8 mouse cellular contexts compared by ENCODE assay signal in the genomic region with DNA sequence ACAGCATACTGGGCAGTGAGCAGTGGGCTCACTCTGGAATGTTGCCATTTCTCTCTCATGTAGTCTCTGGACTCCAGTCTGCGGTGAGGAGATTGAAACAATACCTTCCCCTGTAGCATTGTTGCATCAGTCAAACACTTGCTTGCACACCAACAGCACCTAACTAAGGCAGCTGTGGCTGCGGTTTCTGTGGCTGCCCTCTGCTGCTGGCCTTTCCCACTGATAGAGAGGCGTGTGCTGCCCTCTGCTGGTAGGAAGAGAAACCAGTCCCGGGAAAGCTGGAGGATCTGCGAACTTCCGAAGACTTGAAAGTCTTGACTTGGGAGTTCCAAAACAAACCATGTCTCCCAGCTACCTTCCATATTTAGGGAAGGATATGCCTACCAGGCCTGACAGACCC.
DNase-seq lines count a peak whose midpoint lies in the region; ATAC-seq and TF ChIP-seq lines count a peak whose summit lies in the region.

No protein-coding gene starts in this region.

- no peak overlapping the region for H3K4me3 ChIP-seq in embryonic facial prominence, embryonic 15.5 days (replicated peaks)
- no peak overlapping the region for H3K4me3 ChIP-seq in heart, embryonic 14.5 days (ENCODE audit: control insufficient read depth in 1 of 2, insufficient read depth in 1 of 2, low read depth in 1 of 2, low read length in 2 of 2)
- H3K4me3 ChIP-seq in liver, embryonic 16.5 days (ENCODE audit: low read depth, low read length): no peak overlapping the region
- no peak overlapping the region for H3K4me3 ChIP-seq in neural tube, embryonic 13.5 days
- no peak overlapping the region for H3K4me3 ChIP-seq in testis, adult 2 months (ENCODE audit: control insufficient read depth, low read depth, low read length)

- H3K4me2 ChIP-seq in embryonic facial prominence, embryonic 15.5 days (replicated peaks): no peak overlapping the region
- no peak overlapping the region for H3K4me2 ChIP-seq in heart, embryonic 14.5 days (ENCODE audit: low read length)
- no peak overlapping the region for H3K4me2 ChIP-seq in liver, embryonic 16.5 days (ENCODE audit: low read depth, low read length)
- H3K4me2 ChIP-seq in neural tube, embryonic 13.5 days: no peak overlapping the region

- peaks cover 9% of the 10 kb centered on the region; the same call in 1 of the 2 replicates for H3K4me1 ChIP-seq in embryonic facial prominence, embryonic 15.5 days
- peaks cover 3 to 6% of the 10 kb centered on the region in 2 experiments for H3K4me1 ChIP-seq in heart, embryonic 14.5 days (ENCODE audit: control insufficient read depth in 2 of 2, insufficient read depth in 2 of 2, low read length in 2 of 2)
- no peaks in the 10 kb centered on the region for H3K4me1 ChIP-seq in liver, embryonic 16.5 days (ENCODE audit: control insufficient read depth, low read depth, low read length)
- peaks cover 5% of the 10 kb centered on the region; the same call in 1 of the 2 replicates for H3K4me1 ChIP-seq in neural tube, embryonic 13.5 days (replicated peaks)
- H3K4me1 ChIP-seq in testis, adult 2 months (ENCODE audit: control insufficient read depth, insufficient read depth, low read length): peaks cover 2% of the 10 kb centered on the region; the same call in 1 of the 2 replicates

- peak; percentile 16; the same call in 1 of the 2 replicates for ATAC-seq in embryonic facial prominence, embryonic 15.5 days (ENCODE audit: insufficient number of reproducible peaks, low FRiP score, low TSS enrichment, low read depth)
- ATAC-seq in heart, embryonic 14.5 days (ENCODE audit: insufficient number of reproducible peaks, insufficient read depth, low FRiP score, low read depth): no peak
- ATAC-seq in liver, embryonic 16.5 days (ENCODE audit: low read depth): peak; percentile 54; the same call in 1 of the 2 replicates
- ATAC-seq in neural tube, embryonic 13.5 days (ENCODE audit: low read depth): peak; percentile 44; the same call in 1 of the 2 replicates

- peak; percentile 81 for DNase-seq in CD4-positive, CD25-positive, alpha-beta regulatory T cell, adult 2 months (ENCODE audit: low read depth, low spot score)
- peak; percentile 25 to 45 for DNase-seq in adrenal gland, postnatal 4 days (ENCODE audit: low spot score in 2 of 2)
- DNase-seq in kidney, postnatal 14 days: peak; percentile 85

- no peaks in the 10 kb centered on the region for H3K9me3 ChIP-seq in embryonic facial prominence, embryonic 15.5 days (replicated peaks)
- no peaks in the 10 kb centered on the region for H3K9me3 ChIP-seq in heart, embryonic 14.5 days (ENCODE audit: control insufficient read depth, low read length)
- no peaks in the 10 kb centered on the region for H3K9me3 ChIP-seq in liver, embryonic 16.5 days (replicated peaks; ENCODE audit: control insufficient read depth, low read length)
- no peaks in the 10 kb centered on the region for H3K9me3 ChIP-seq in neural tube, embryonic 13.5 days

- WGBS in embryonic facial prominence, embryonic 15.5 days: 3% methylated on average over 6 of the region's 6 CpGs
- WGBS in heart, embryonic 14.5 days: 1% methylated on average over 6 of the region's 6 CpGs
- WGBS in liver, embryonic 16.5 days (ENCODE audit: insufficient replicate concordance): 6% methylated on average over 6 of the region's 6 CpGs
- WGBS in neural tube, embryonic 13.5 days: 5% methylated on average over 6 of the region's 6 CpGs

- H3K9ac ChIP-seq in embryonic facial prominence, embryonic 15.5 days: no peak overlapping the region
- H3K9ac ChIP-seq in heart, embryonic 14.5 days (ENCODE audit: low read length): 0 out of 2 replicates have a peak overlapping the region, but pooled peaks have one; percentile 34
- H3K9ac ChIP-seq in liver, embryonic 16.5 days (ENCODE audit: low read depth, low read length): no peak overlapping the region
- no peak overlapping the region for H3K9ac ChIP-seq in neural tube, embryonic 13.5 days

- no peak for TF ChIP-seq POLR2A in testis, adult 2 months (IDR thresholded peaks at IDR 0.05; ENCODE audit: control insufficient read depth, low read depth, low read length)

- TF ChIP-seq CTCF in testis, adult 2 months (IDR thresholded peaks at IDR 0.05; ENCODE audit: control insufficient read depth, insufficient read depth, insufficient replicate concordance, low read depth, low read length): peak; percentile 87; the same call in 1 of the 2 replicates

- peaks cover 29% of the 10 kb centered on the region for H3K27me3 ChIP-seq in embryonic facial prominence, embryonic 15.5 days
- no peaks in the 10 kb centered on the region; the same call in 1 of the 2 replicates for H3K27me3 ChIP-seq in heart, embryonic 14.5 days (ENCODE audit: control insufficient read depth, insufficient read depth, low read length)
- H3K27me3 ChIP-seq in liver, embryonic 16.5 days (ENCODE audit: control insufficient read depth, insufficient read depth, low read depth, low read length): no peaks in the 10 kb centered on the region
- peaks cover 23% of the 10 kb centered on the region for H3K27me3 ChIP-seq in neural tube, embryonic 13.5 days
- no peaks in the 10 kb centered on the region for H3K27me3 ChIP-seq in testis, adult 2 months (ENCODE audit: control insufficient read depth, insufficient read depth, low read length)

- no peak overlapping the region for H3K27ac ChIP-seq in embryonic facial prominence, embryonic 15.5 days (replicated peaks)
- H3K27ac ChIP-seq in heart, embryonic 14.5 days (replicated peaks in 1 of 2; ENCODE audit: control insufficient read depth in 1 of 2, insufficient read depth in 1 of 2, low read depth in 2 of 2, low read length in 2 of 2): no peak overlapping the region
- no peak overlapping the region for H3K27ac ChIP-seq in liver, embryonic 16.5 days (ENCODE audit: low read length)
- H3K27ac ChIP-seq in neural tube, embryonic 13.5 days (replicated peaks): no peak overlapping the region
- H3K27ac ChIP-seq in testis, adult 2 months (ENCODE audit: control insufficient read depth, insufficient read depth, low read depth, low read length): no peak overlapping the region

- no peaks in the 10 kb centered on the region for H3K36me3 ChIP-seq in embryonic facial prominence, embryonic 15.5 days
- no peaks in the 10 kb centered on the region; the same call in 1 of the 2 replicates for H3K36me3 ChIP-seq in heart, embryonic 14.5 days (ENCODE audit: control insufficient read depth, insufficient read depth, low read length)
- no peaks in the 10 kb centered on the region for H3K36me3 ChIP-seq in liver, embryonic 16.5 days (ENCODE audit: control insufficient read depth, insufficient read depth)
- H3K36me3 ChIP-seq in neural tube, embryonic 13.5 days: no peaks in the 10 kb centered on the region
- H3K36me3 ChIP-seq in testis, adult 2 months (ENCODE audit: control insufficient read depth, insufficient read depth, low read length): no peaks in the 10 kb centered on the region

Comparison
In these comparisons a context has a peak if more than half of its experiments do, and no peak if none do; other contexts are left out.
1. DNase-seq: peak in every context shown above with its lines; median percentile 85 in kidney, postnatal 14 days; 81 in CD4-positive, CD25-positive, alpha-beta regulatory T cell, adult 2 months; 35 in adrenal gland, postnatal 4 days.